Mouse (Mus musculus) kidney, adult 8-10 months (tissue): ENCODE results near the gene Hopx.
A peak's percentile ranks its signal among the peaks of the same experiment; 100 is the strongest.

Source experiments
- DNase-seq, 2 experiments: peaks; one replicate each; pipeline ENCODE4 v3.0.0; 2022

Gene Hopx

GRCm38 (mm10) chr5:77131879-77132278 lies 17.0 kb upstream of the Hopx start:
- no peak for DNase-seq

GRCm38 (mm10) chr5:77130310-77131020 lies 15.5 kb upstream of the Hopx start:
- DNase-seq, result no peak

- no peak for DNase-seq
Measured at GRCm38 (mm10) chr5:77129907-77130306, 15.0 kb upstream of the Hopx start.

GRCm38 (mm10) chr5:77128854-77129253 lies 13.9 kb upstream of the Hopx start:
- no peak for DNase-seq

DNA sequence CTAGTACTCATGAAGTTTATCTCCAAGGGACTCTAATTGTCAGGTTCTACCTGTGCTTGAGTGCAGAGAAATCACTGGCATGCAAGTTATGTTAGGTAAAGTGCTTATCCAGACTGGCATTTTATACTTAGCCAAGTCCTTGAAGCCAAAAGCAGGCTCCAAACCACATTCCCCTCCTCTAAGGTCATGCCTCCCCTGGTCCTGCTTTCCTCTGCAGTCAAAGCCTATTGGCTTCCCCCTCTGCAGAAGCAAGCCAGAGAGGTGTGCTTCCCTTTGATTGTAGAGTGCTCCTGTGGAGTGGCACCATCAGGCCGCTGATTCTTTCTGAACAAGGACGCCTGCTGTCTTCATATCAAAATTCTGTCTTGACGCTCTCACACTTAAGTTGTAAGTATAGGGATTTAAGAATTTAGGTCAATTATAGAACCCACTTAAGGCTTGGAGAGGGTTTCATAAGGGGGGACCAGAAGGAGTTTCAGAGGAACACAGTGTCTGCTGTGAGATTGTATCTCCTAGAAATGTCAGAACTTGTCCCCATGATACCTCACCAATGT lies 11.6 kb upstream of the Hopx start:
- no peak for DNase-seq

GRCm38 (mm10) chr5:77124817-77125283 lies 9.9 kb upstream of the Hopx start:
- DNase-seq, result no peak

GRCm38 (mm10) chr5:77124165-77124564 lies 9.2 kb upstream of the Hopx start:
- DNase-seq, result no peak

DNA sequence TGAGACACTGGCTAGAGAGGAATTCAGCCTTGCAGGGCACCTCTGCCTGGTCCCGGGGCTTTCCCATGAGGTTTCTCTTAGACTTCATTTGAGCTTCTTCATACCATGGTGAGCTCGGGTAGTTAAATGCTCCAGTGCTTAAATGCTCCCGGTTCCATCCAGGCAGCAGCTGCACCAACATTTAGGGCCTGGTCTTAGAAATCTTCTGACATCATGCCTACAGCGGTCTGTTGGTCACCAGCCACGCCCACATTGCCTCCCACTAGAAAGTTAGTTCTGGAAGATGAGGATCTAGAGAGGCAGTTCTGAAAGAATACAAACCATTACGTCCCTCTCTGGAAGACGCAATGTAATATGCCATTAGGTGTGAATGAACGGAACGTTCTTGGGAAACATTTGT lies 8.7 kb upstream of the Hopx start:
- no peak for DNase-seq

- DNase-seq, result no peak
Measured at GRCm38 (mm10) chr5:77122254-77123192, 7.6 kb upstream of the Hopx start.

DNA sequence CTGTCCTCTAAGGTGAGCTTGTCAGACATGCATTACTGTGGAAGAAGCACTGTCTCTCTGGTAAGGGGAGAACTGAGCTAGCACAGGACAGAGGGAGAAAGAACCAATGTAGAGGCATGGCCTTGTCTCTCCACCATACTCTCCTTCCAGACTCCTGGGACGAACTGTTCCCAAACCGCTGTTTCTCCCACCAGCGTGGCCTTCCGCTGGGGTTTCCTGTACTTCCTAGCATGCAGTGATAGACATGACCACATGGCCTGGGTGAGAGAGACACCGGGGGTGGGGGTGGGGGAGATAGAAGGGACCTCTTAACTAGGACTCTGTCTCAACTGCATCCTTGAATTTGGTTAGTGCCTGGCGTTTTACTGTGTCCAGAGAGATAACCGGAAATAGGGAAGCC lies 5.8 kb upstream of the Hopx start:
- no peak for DNase-seq

GRCm38 (mm10) chr5:77119475-77120422 lies 4.8 kb upstream of the Hopx start:
- no peak for DNase-seq

DNA sequence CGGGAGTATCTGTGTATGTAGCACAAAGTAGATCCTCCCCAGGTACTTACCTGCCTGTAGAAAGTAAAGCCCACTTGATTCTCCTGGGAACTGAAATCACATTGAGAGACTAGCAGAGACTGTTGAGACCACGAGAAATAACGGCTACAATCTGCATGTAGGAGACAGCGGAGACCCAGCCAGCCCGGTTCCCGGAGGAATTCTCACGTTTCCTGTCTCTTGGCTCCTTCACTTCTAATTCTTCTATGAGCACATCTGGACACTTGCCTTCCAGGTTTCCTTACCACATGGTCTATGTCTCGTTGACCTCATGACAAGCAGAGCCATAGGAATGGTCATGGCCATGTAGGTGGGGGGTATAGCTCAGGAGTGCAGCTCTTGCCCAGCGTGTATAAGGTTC lies 811 bp upstream of the Hopx start:
- no peak for DNase-seq

GRCm38 (mm10) chr5:77113773-77114172 lies 1.1 kb downstream of the Hopx start:
- no peak for DNase-seq

DNA sequence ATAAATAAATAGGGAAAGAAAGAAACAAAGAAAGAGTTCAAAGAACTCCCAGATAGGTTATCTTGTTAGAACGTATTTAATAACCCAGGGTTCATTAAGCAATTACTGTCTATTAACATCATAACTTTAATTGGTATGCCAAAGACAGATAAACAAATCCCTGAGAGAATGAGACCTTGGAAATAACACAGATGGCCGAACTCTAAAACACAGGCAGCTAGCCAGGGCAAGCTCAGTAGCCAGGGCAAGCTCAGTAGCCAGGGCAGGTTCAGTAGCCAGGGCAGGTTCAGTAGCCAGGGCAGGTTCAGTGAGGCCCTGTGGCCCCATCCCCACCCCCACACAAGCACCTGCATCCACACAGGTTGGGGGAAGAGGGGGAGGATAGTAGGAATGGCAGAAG lies 2.9 kb downstream of the Hopx start:
- no peak for DNase-seq

DNA sequence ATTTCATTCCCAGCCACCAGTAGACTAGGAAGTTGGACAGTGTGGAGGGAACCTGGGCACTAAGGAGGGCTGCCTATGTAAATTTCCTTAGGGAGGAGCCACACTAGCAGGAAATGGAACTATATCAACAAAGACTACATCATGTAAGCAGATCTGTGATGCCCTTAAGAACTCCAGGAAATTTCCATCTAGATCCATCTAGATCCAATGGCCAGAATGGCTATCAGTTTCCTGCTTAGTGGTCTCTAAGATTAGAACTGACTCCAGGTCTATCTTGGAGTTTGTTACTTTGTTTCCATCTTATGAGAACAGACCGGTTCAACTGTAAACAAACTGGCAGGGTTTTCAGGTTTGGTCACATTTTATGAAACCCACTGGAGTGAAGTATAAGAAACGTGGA lies 5.1 kb downstream of the Hopx start:
- no peak for DNase-seq

- DNase-seq, result no peak
Measured at GRCm38 (mm10) chr5:77108806-77109205, 6.1 kb downstream of the Hopx start.

- DNase-seq, result peak in 1 of 2 experiments; percentile 28
Measured at GRCm38 (mm10) chr5:77107146-77107822, 7.6 kb downstream of the Hopx start.

DNA sequence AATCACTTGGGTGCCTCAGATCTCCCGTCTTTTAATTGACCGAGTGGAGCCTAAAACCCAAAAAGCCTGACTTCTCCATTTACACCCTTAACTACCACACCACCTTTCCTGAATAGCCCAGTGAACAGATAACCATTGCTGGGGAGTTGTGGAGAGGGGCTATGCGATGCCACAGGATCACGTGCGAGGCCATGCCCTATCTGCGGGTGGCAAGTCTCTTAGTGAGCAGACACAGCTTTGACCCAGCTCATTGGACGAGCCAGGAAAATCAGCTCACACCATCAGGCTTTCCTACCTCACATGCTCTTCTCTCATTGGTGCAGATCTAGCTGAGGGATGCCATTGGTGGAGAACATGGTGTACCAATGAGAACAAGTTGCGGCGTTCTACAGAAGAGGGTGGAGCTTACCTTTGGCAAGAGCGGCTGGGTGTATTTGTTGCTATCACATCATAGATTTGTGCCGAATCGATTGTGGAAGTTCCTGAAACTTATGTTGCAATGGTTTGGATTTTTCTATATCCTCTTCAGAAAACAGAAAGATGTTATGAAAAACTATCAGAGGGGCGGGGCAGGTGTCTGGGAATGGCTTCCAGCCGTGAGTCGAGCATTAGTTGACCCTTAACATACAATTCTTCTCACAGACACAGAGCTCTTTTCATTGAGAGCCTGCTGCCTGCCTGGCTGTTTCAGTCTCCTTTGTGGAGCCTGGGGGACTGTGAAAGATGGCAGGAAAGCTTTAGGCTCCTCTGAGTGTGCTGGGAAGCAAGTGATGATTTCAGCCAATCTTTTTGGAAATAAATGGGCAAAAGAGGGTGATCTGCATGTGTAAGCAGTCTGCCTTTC lies 12.2 kb downstream of the Hopx start:
- no peak for DNase-seq

GRCm38 (mm10) chr5:77100691-77101090 lies 14.2 kb downstream of the Hopx start:
- DNase-seq, result no peak

DNA sequence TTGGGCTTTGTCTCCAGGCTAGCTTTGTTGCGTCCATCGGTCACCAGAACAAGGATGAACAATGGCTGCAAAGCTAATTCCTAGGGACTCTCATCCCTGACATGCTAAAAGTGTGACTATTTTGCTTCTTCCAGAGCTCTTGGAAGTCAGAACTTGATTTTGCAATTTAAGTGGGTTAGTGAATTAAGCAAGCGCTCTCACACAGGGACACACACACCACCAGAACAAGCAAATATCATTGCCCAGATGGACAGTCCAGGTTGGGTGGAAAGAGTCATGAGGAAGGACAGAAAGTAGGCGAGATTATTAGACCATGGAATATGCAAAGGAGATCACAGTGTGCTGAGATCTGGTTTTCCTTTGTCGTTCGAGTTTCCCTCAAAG lies 14.9 kb downstream of the Hopx start:
- no peak for DNase-seq
